Mouse (Mus musculus) liver, adult 2 months (tissue): ENCODE data around the gene Gm45521. TPM values are rescaled to one million over a fixed set of nuclear protein-coding genes. Genes with fewer than 3 reads are reported as not detected.

Source experiments
- DNase-seq: peaks from one replicate; pipeline ENCODE4 v3.0.0-alpha.2; 2011; ENCODE audit warnings: low read depth, low spot score; ENCODE audit errors: extremely low read depth
- H3K27ac ChIP-seq: fragments of 200-500 bp; replicated peaks from 2 replicates; pipeline ENCODE4 v1.5.1; 2012; ENCODE audit warnings: low read depth, mild to moderate bottlenecking, control low read depth, inconsistent platforms, low read length; ENCODE audit not compliant: insufficient read depth
- H3K27me3 ChIP-seq: fragments of 200-500 bp; 2 replicates; pipeline ENCODE4 v1.6.1; 2012; ENCODE audit warnings: mild to moderate bottlenecking, moderate library complexity, low read length, inconsistent platforms; ENCODE audit not compliant: control insufficient read depth, insufficient read depth
- H3K36me3 ChIP-seq: fragments of 200-500 bp; 2 replicates; pipeline ENCODE4 v1.6.1; 2012; ENCODE audit warnings: low read length, inconsistent platforms; ENCODE audit not compliant: control insufficient read depth, insufficient read depth
- H3K4me1 ChIP-seq: fragments of 200-500 bp; 2 replicates; pipeline ENCODE4 v1.6.1; 2011; ENCODE audit warnings: low read length; ENCODE audit not compliant: control insufficient read depth, insufficient read depth
- H3K4me3 ChIP-seq: fragments of 200-500 bp; 2 replicates; pipeline ENCODE4 v1.5.1; 2011; ENCODE audit warnings: low read depth, mild to moderate bottlenecking, control low read depth, low read length, moderate library complexity; ENCODE audit not compliant: insufficient read depth
- H3K79me2 ChIP-seq: fragments of 200-500 bp; 2 replicates; pipeline ENCODE4 v1.6.1; 2012; ENCODE audit warnings: inconsistent platforms, mild to moderate bottlenecking, low read length, moderate library complexity; ENCODE audit not compliant: control insufficient read depth, insufficient read depth
- H3K9ac ChIP-seq: fragments of 200-500 bp; 2 replicates; pipeline ENCODE4 v1.6.1; 2012; ENCODE audit warnings: low read depth, mild to moderate bottlenecking, control low read depth, inconsistent platforms, low read length
- CTCF ChIP-seq: fragments of 200-500 bp; IDR thresholded peaks from 2 replicates; pipeline ENCODE4 v1.5.1; 2011; ENCODE audit warnings: low read depth, low read length, control low read depth
- POLR2A ChIP-seq: fragments of 200-500 bp; IDR thresholded peaks from 2 replicates; pipeline ENCODE4 v1.6.1; 2011; ENCODE audit warnings: low read length, control low read depth; ENCODE audit not compliant: insufficient read depth; ENCODE audit errors: extremely low read depth
- WGBS: fragments of 180-500 bp; shearing (Covaris S2); methylation state at CpG from one replicate; pipeline ENCODE4 v1.1.7; 2018; 5-methylcytosine and 5-hydroxymethylcytosine counted together
- polyA plus RNA-seq: library from polyadenylated mRNA; depleted of rRNA; stranded (reverse); fragments of >200 nt; gene quantifications from 2 replicates; pipeline ENCODE4 v1.2.3, GENCODE M21; 2012; rRNA removed
- total RNA-seq: library from RNA; depleted of rRNA; stranded (reverse); fragments of >200 nt; gene quantifications from 2 replicates; pipeline ENCODE4 v1.2.3, GENCODE M21; 2014; rRNA removed

Gene Gm45521
- total and polyA plus RNA-seq, 2 experiments: not detected

DNA sequence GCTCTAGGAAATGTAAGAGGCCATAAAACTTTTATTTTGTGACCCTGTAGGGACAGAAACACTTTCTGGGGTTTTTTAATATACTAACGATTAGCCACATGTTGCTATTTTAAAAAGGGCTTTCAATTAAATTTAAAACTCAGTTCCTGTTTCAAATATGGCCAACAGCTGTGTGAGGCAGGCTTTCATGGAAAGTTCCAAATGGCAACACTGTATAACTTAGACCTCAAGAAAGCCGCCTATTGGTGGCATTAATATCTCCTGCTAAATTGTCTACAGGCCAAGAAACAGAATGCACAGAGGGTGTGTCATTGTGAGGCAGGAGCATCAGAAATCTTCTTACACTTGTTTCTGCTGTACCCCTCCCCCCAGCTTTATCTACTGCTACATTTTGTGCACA lies 50.4 kb downstream of the Gm45521 start:
- WGBS: 84% methylated on average over 2 of the region's 2 CpGs
- peaks cover 4% of the 10 kb centered on the region; the same call in 1 of the 2 replicates for H3K4me1 ChIP-seq
- H3K36me3 ChIP-seq: no peaks in the 10 kb centered on the region
- TF ChIP-seq CTCF: no peak
- no peak for TF ChIP-seq POLR2A
- H3K79me2 ChIP-seq: peaks cover 22% of the 10 kb centered on the region; the same call in 1 of the 2 replicates
- no peak overlapping the region for H3K9ac ChIP-seq
- no peak overlapping the region for H3K4me3 ChIP-seq
- no peak overlapping the region for H3K27ac ChIP-seq
- no peak for DNase-seq
- no peaks in the 10 kb centered on the region for H3K27me3 ChIP-seq

DNA sequence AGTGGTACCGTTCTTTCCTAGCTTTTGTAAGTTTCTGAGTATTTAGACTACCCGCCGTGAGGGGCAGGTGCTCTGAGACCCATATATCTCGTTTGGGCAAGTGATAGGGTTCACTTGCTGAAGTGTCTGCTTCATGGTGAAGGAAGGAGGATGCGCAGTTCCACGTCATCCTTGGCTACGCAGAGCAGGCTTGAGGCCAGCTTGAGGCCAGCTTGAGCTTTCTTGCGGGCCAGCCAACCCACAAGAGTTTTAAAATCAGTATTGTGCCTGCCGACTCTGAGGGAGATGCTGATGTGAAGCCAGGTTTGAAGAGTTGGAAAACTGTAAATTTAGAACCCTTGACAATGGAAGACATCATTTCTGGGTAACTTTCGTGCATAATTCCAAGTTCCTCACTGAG lies 50.8 kb downstream of the Gm45521 start:
- Histone ChIP-seq H3K79me2 (peaks cover 24% of the 10 kb centered on the region; the same call in 1 of the 2 replicates), H3K27me3 (no peaks in the 10 kb centered on the region), H3K4me3 (no peak overlapping the region), H3K4me1 (peaks cover 7% of the 10 kb centered on the region), H3K9ac (no peak overlapping the region), H3K27ac (no peak overlapping the region), H3K36me3 (no peaks in the 10 kb centered on the region)
- 93% methylated on average over 10 of the region's 10 CpGs for WGBS
- DNase-seq: no peak
- TF ChIP-seq CTCF (no peak), POLR2A (no peak)

Other genes with a start within 250 kb of the Gm45521 start
- gene Gm26661, start 165.7 kb upstream of the Gm45521 start, total RNA-seq: not detected in 2 replicates
- gene Gm26661, start 165.7 kb upstream of the Gm45521 start, polyA plus RNA-seq: not detected in 2 replicates
- 27.8 and 34.6 TPM in 2 replicates for gene Flnb, start 139.3 kb upstream of the Gm45521 start, total RNA-seq
- 10.6 and 15.9 TPM in 2 replicates for gene Flnb, start 139.3 kb upstream of the Gm45521 start, polyA plus RNA-seq
- gene Dnase1l3, start 37.3 kb downstream of the Gm45521 start, total RNA-seq: 10.0 and 10.9 TPM in 2 replicates
- 20.5 and 24.3 TPM in 2 replicates for gene Dnase1l3, start 37.3 kb downstream of the Gm45521 start, polyA plus RNA-seq
- gene Abhd6, start 45.6 kb downstream of the Gm45521 start, total RNA-seq: 17.4 and 29.2 TPM in 2 replicates
- gene Abhd6, start 45.6 kb downstream of the Gm45521 start, polyA plus RNA-seq: 39.6 and 45.2 TPM in 2 replicates
- gene Rpp14, start 123.1 kb downstream of the Gm45521 start, total RNA-seq: 18.8 and 19.5 TPM in 2 replicates
- gene Rpp14, start 123.1 kb downstream of the Gm45521 start, polyA plus RNA-seq: 5.4 and 6.9 TPM in 2 replicates
- 13.6 and 18.4 TPM in 2 replicates for gene Pxk, start 140.9 kb downstream of the Gm45521 start, total RNA-seq
- gene Pxk, start 140.9 kb downstream of the Gm45521 start, polyA plus RNA-seq: 14.1 and 17.5 TPM in 2 replicates
- 138 and 177 TPM in 2 replicates for gene Pdhb, start 215.7 kb downstream of the Gm45521 start, total RNA-seq
- 53.3 and 62.8 TPM in 2 replicates for gene Pdhb, start 215.7 kb downstream of the Gm45521 start, polyA plus RNA-seq